Mouse (Mus musculus) layer of hippocampus, adult 18-20 months (tissue): ENCODE measurements at regions not wholly inside any gene's neighbourhood (a gene's known extent, or its start where the extent isn't known, plus 50 kb on each side); places are given as distances from the start of the nearest gene placed in this dataset.

Source experiments
- DNase-seq, 2 experiments: peaks; one replicate each; pipeline ENCODE4 v3.0.0; 2022; ENCODE audit warnings: low spot score in 2 of 2

DNA sequence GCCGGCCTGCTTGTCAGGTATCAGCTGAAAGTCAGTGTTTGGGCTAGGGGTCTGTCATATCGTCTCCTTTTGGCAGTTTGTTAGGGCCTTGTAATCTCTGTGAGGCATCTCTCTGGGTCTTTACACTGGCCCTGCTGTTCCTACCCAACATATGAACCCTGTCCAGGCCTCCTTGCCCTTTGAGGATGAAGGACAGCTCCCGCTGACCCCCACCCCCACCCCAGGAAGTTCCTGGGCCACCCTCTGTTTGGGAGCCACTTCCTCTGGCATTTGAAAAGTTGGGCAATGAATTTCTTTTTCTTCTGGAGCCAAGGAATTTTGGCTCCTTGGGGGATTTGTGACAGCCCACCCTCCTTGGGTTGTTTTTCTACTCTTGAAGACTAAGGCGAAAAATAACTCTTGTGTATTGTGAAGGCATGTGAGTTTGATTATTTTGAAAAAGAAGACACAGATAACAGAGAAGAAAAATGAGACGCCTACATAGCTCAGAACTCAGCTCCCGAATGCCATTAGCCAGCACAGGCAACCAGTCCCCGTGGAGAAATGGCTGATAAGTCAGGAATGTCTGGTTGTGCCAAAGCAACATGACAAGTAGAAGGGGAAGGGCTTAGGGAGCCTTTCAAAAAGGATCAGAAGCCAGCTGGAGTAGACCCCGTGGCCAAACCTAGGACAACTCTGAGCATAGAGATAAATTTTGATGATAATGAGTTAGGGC is 249.5 kb downstream of the Gm49356 start:
- no peak for DNase-seq

GRCm38 (mm10) chr15:59141621-59142020 is 252.5 kb downstream of the Gm49356 start:
- no peak for DNase-seq

GRCm38 (mm10) chr15:59142481-59142880 is 253.4 kb downstream of the Gm49356 start:
- DNase-seq, result no peak

- no peak for DNase-seq
Measured at GRCm38 (mm10) chr15:59143891-59144290, 254.8 kb downstream of the Gm49356 start.

DNA sequence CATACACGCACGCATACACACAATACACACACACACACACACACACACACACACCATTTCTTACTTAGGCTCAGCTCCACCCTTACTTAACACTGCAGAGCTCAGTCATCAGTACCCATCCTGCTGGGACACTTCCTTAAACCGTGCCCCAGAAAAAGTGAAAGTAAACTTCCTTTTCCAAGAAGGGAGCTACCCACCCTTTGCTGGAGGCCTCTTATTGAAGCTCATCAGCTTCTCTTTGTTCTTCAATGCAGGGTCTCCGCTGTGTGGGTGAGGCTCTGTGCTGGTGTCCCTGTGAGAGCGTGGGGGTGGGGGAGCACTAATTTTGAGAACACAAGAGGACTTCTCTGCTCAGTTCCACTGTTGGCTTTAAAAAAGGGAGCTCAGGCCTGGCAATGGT is 256.6 kb downstream of the Gm49356 start:
- DNase-seq, result no peak

DNA sequence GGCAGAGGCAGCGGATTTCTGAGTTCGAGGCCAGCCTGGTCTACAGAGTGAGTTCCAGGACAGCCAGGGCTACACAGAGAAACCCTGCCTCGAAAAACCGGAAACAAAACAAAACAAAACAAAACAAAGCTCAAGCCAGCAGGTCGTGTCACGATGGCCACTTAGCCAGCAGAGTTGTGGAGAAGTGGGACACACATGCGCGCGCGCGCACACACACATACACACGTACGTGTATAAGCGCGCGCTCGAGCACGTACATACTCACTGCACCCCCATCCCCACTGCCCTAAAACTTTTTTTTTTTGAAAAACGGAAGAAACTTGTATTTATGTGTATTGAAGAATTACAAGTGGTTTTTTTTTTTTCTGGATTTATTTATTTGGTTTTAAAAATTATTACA is 257.0 kb downstream of the Gm49356 start:
- DNase-seq, result no peak

DNA sequence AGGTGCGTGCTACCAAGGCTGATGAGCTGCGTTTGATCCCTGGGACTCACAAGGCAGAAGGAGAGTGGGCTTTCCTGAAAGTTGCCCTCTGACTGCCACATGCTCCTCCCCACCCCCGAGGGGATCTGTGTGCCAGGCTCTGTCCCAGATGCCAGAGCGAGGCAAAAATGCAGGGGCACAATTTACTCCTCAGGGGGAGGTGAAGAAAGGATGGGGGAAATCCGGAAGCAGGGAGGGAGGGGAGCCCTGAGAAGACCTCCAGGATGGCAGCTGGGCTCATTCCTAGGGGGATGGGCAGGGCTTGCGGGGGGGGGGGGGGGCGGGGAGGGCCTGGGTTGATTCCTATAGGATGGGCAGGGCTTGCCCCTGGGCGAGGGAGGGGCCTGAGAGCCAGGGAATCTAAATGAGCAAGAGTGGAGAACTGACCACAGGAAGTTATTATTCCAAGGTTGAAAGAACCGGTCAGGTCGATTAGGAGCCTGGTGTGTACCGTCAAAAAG is 257.5 kb downstream of the Gm49356 start:
- no peak for DNase-seq

GRCm38 (mm10) chr15:59148531-59148930 is 259.4 kb downstream of the Gm49356 start:
- no peak for DNase-seq

DNA sequence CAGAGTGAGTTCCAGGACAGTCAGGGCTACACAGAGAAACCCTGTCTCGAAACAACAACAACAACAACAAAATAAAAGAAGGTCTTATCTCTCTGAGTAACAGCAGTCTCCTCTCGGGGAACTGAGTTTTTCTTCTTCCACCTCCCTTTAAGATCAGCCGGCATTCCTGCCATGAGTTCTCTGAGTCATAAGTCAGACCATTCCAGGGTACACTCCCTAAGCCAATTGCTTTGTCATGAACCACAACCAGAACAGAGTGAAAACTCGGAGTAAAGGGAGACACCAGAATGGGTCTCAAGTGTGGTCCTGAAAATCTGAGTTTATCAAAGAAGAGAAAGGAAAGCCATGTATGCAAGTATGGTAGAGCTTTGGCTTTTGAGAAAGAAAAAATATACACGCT is 262.4 kb downstream of the Gm49356 start:
- DNase-seq, result no peak

GRCm38 (mm10) chr15:59152786-59153388 is 263.8 kb downstream of the Gm49356 start:
- no peak for DNase-seq

DNA sequence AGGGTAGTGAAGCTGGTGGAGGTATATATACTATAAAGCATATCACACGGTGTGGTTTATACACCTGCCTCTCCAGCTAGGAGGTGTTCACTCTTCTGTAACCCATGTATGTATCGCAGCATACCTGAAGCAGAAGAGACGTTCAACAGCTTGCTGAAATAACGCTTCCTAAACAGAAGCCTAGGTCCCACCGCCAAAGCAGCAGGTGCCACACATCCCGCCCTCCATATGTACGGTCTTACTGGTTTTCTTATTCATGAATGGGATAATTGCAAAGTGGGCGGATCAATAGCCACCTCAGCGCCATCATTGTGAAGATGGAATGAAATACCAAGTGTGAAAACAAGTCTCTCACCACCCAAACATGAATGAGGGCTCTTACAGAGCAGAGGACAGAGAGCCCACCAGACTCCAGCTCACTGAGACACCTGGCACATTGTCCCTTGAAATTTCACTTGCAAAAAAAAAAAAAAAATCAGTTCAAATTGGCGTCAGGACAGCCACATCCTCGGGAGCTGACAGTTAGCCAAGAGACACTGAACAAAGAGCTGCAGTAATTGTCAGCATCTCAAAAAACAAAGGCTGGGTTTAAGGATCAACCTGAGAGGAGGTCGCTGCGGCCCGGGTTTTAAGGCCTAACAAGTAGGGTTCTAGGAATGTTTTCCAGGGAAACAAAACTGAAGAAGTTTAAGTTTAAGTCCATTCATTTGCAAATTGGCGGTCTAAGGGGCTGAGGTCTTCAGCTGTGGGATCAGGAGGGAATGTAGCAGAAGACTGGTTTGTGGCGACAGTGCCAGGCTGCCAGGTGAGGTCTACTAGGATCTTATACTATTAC is 264.5 kb downstream of the Gm49356 start:
- DNase-seq, result no peak

DNA sequence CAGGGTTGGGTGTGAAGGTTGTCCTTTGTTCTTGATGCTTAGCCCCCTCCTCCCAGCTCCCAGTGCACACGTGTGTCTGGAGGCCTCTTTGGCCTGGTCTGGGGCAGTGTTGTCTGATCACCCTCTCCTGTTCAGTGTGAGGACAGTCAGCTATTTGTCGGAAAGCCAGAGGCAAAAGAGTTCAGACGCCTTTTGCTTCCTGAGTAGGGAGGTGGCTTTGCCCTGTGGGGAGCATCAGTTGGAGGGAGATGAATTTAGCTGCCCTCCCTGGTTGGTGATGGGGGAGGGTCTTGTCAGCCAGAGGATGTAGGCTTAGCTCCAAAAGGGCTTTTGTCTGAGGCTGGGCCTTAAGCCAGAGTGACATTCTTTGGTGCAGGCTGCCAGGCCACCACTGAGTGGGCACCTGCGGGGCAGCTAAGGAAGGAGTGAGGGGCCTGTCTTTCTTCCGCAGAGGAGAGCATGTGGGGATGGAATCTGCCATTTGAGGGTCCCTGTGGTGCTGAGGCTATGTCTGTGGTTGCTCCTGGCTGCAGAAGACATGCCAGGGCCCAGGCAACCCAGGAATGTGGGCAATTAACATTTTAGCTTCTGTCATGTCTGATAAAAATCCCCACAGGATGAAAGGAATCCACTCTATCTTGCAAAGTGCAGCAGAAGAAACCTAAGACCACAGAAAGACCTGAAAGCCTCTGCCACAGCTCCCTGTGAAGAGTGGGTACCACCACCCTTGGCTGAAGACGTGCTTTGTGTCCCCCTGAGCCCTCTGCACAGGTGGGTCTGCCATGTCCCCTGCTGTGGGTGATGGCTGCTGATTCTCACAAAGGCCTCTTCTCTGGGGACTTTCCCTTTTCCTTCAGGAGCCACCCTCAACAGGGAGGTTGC is 265.6 kb downstream of the Gm49356 start:
- DNase-seq, result no peak

GRCm38 (mm10) chr15:59155289-59155623 is 266.2 kb downstream of the Gm49356 start:
- no peak for DNase-seq

- DNase-seq, result no peak
Measured at GRCm38 (mm10) chr15:59156328-59156727, 267.2 kb downstream of the Gm49356 start.

- DNase-seq, result no peak
Measured at GRCm38 (mm10) chr15:59158760-59159159, 269.7 kb downstream of the Gm49356 start.

- DNase-seq, result no peak
Measured at GRCm38 (mm10) chr15:59160931-59161920, 272.1 kb downstream of the Gm49356 start.

GRCm38 (mm10) chr15:59167937-59168659 is 279.0 kb downstream of the Gm49356 start:
- DNase-seq, result no peak

DNA sequence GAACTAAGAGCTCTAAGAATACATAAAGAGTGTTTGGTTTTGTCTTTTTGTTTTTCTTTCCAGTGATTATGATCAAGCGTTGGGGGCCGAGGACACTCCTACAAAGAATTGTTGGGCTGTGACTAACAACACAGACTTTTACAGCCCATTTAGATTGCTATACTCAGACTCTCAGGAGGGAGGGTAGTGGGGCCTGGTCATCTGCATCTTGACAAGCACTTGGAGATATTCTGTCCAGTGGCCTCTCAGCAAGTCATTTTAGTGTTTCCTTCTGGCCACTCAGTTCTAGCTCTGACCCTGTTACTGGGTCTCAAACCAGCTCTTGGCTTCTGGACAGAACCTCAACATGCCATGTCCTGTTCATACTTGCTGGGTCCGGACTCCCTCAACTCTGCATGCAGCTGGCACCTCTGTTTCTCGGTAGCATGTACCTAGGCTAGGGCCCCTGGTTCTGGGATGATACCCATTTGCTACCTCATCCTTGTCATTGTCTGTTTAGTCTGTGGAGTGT is 279.6 kb downstream of the Gm49356 start:
- DNase-seq, result no peak

- DNase-seq, result no peak
Measured at GRCm38 (mm10) chr15:59169237-59169797, 280.2 kb downstream of the Gm49356 start.
